Mouse (Mus musculus) embryo, embryonic 9.5 days (tissue): ENCODE measurements at regions not wholly inside any gene's neighbourhood (a gene's known extent, or its start where the extent isn't known, plus 50 kb on each side); places are given as distances from the start of the nearest gene placed in this dataset.

Experiments
- DNase-seq: peaks from one replicate; pipeline ENCODE4 v3.0.0-alpha.2; 2017; ENCODE audit errors: extremely low spot score

DNA sequence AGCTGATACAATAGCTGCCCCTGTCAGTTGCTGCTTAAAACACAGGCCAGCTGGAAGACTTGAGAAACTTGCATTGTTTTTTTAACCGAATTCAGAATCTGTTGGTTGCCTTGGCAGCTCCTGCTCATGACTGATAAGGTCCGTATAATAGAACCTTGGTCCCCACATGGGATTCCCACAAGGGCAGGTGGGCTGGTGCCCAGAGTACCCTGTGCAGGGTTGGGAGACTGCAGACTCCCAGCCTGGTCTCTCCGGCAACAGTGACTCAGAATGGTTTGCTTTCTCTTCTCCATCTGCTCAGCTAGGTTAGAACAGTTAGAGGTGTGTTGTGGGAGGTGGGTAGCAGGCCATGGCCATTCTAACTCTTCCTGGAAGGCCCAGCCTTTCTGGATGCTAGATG is 139.4 kb upstream of the Cxcr4 start:
- no peak for DNase-seq

DNA sequence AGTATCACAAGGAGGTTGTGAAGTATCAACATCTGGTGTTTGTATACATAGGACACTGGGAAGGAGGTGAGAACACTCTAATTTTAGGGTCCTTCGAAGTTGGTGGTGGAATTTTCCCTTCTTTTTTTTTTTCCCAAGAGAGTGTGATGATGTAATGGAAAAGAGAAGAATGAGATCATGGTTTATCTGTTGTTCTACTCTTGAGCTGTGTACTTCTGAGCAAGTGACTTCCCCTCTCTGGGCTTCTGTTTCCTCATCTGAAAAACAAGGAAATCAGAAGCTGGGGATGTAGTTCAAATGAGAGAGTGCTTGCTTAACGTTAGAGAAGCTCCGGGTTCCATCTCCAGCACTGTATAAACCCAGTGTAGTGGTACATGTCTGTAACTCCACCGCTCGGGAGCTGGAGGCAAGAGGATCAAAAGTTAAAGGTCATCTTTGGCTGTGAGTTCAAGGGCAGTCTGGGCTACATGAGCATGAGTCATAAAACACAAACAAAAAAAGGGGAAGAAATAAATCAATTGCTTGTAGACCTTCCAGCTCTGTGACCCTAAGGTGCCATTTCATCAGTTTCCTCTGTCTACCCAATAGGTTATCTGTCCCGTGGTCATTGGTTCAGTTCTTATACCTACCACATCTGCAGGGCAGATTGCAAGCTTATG is 132.5 kb upstream of the Cxcr4 start:
- DNase-seq = no peak

DNA sequence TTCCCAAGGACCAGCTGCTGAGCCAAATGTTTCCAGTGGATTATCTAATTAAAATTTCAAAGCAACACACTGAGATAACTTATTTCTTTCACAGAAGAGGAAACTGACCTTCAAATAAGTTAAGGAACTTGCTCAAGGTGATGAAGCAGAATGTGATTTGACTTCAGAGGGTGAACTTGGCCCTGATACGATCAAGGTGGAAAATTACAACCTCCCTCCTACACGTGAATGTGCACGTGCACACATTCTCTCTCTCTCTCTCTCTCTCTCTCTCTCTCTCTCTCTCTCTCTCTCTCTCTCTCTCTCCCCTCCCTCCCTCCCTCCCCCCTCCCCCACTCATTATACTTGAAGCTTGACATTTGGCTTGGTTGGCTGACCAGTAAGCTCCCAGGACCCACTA is 131.8 kb upstream of the Cxcr4 start:
- no peak for DNase-seq

DNA sequence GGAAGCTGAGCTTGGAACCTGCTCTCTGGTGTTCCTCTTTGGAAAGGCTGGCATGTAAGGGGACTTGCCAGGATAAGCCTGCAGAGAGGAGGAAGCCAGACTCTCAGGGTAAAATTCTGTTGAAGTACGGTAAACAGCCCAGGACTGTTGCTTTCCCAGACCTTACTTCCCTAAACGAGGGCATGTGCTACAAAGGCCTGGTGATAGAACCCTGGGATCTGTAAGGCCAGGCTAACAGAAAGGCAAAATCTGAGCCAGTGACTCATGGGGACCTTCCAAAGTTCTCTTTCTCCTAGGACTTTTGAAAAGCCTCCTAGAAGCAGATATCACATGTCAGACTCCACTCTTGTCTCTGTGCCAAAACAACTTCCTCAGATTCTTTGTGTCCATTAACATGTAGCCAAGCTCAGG is 130.0 kb upstream of the Cxcr4 start:
- DNase-seq = no peak

DNA sequence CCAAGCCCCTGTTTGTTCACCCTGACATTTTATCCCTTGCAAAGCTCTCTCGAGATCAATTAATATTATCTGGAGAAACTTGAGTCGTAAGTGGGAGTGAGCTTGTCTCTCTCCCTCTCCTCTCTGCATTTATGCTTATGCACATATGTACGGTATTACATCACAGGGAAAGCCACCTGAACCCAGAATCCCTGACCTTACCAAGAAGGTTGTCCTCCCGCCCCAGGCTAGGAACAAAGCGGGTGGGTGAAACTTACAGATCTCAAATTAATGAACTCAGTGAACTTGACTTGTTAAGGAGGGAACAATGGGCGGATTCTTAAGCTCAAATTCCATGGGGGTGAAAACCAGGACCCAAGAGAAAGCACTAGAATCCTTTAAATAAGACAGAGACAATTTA is 122.8 kb upstream of the Cxcr4 start:
- DNase-seq = no peak

DNA sequence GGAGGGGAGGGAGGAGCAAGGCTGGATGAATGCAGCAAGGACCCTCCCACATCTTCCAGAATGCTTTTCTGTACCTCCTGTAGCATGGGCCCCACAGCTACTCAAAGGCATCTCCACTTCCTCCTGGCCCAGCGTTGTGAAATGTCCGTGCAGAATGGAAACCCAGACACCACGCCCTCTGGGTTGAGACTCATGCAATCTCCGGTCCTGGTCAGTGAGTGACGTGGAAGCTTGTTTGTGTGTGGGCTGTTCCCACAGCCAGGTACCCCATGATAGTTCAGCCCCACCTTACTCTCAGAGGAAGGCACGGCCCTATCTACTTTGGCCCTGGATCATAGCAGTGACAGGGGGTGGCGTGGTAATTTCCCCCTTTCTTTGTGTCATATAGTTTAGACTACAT is 120.8 kb upstream of the Cxcr4 start:
- DNase-seq = no peak

DNA sequence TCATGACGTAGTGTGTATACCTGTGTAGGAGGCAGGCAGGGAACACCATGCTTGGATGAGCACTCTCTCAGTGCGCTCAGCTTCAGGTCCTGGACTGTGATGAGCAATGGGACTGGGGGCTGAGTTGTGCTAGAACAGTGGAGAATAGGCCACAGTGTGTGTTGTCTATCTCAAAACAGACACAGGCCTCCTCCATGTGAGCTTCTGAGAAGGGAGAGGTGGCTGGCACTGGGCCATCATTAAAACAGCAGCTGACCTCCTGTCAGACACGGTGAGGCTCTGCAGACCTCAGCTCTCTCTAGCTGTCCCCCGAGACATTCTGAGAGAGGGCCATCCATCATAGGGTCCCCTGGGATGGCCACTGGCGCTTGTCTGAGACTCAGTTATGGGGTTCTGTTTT is 119.0 kb upstream of the Cxcr4 start:
- no peak for DNase-seq

DNA sequence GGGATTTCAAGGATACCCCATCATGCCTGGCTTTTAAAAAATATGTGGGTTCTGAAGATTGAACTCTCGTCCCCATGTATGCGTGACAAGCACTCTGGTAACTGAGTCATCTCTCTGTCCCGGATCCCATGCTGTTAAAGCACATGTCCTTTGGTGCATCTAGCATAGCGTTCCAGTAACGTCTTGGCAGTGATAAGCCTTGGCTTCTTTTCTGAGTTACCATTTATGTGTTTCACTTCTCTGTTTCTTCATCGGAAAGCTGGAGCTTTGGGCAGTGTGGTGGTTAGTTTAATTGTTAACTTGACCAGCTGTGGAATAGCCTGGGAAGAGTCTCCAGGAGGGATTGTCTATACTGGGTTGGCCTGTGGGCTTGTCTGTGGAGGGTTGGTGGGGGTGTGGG is 115.7 kb upstream of the Cxcr4 start:
- no peak for DNase-seq

DNA sequence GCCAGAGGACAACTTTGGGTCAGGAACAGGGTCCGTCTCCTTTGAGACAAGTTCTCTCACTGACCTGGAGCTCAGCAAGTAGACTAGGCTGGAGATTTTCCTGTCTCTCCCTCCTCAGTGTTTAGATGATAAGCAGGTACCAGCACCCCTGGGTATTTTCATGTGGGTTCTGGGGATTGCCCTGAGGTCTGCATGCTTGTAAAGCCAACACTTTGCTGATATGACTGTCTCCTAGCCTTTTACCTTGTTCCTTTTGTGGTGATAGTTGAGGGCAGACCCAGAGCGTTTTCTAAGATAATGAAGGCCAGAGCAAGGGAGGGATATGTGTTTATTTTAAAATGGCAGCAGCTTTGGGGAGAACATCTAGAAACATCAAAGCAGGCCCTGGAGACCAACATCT is 114.1 kb upstream of the Cxcr4 start:
- DNase-seq = no peak

DNA sequence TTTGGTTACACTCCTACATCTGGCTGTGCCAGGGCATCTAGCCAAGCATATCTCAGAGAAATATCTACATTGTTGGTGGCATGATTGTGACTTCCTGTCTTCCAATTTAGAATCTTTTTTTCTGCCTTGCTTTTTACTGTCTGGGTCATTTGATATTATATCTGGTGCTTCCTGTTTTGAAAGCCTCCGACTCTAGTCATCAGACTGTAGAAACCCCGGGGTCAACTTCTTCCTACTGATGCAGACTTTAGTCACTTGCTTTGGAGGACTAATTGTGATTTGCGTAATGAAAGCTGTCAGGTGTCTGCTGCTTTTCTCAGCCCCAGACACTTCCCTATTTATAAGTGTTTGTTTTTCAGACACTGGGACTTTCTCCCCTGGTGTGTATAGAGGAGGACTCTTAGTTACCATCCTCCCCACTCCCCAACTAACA is 113.0 kb upstream of the Cxcr4 start:
- DNase-seq = no peak

DNA sequence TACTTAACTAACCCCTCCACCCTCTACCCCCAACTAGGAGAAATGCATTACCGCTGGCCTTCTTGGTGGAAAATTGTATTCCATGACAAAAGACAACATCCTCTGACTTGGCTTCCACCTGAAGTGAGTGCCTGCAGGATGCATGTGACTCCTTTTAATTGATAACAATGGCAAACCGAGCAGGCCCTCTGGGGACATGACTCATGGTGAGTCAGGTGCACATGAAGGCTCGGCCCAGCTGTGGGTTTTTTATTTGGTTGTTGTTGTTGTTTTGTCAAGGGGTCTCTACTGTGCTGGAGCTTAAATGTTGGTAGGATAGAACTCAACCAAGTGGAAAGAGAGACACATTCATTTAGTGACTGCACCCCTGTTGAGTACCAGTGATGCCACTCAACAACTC is 109.2 kb upstream of the Cxcr4 start:
- no peak for DNase-seq

DNA sequence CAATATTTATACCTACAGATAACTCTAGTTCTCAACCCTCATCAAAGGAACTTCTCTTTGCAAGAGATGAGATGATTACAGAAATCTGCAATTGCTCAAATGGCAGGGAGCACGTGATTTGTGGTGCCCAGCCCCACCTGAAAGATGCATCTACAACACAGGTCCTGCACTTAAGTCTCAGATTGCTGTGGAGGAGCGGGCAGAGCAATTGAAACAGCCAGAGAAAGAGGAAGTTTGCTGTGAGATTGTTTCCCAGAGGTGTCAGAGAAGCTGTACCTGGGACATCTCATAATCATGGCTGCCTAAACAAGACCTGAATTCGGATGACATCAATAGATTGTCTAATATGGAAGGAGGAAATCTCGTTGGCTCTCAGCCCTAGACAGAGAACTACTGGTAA is 105.9 kb upstream of the Cxcr4 start:
- no peak for DNase-seq

DNA sequence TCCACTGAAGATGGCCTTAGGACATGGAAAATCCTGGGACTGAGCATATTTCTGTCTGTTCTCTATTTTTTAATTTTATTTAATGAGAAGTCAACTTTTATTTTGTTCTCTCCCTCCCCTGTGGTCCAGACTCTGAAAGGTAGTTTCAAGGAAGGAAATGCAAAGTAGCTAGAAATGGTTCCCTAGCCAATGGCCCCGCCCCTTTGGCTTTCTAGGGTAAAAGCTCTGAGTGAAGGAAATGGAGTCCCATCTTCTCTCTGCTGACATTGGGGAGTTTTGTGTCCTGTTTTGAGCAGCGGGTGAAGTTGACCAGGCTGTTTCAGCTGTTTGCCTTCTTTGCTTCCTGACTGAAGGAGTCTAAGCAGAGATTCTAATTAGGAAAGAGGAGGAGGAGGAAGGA is 103.8 kb upstream of the Cxcr4 start:
- DNase-seq = no peak

DNA sequence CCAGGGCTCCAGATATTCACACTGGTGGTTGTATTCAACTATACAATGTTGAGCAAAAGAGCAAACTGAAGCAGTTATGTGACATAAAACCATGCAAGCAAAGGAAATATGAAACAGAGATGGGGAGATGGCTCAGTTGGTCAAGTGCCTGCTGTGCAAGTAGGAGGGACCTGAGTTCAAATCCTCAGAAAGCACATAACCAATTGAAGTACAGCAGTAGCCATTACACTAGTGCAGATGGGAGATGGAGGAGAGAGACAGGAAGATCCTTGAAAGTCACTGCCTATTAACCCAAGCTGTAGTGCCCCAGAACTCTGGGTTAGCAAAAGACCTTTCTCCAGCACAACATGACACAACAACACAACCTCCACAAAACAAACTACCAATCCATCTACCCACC is 100.7 kb upstream of the Cxcr4 start:
- no peak for DNase-seq

DNA sequence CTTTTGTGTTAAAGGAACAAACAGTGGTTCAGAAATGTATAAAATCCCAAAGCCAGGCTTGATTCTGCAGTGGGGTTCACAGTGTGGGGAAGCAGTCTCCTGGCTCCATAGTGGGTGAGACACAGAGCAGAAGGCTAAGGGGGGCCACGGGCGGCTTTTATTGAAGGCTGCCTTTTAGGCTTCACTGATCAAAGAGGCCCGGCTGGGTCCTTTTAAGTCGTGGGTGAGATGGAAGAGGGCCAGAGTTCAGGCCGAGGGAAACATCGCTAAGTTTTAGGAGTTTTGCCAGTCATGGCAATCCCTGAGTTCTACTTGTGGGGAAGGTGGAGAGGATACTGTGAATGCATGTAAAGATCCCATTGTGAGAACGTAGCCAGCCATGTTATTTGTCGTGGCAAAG is 100.2 kb upstream of the Cxcr4 start:
- DNase-seq = peak; percentile 61

DNA sequence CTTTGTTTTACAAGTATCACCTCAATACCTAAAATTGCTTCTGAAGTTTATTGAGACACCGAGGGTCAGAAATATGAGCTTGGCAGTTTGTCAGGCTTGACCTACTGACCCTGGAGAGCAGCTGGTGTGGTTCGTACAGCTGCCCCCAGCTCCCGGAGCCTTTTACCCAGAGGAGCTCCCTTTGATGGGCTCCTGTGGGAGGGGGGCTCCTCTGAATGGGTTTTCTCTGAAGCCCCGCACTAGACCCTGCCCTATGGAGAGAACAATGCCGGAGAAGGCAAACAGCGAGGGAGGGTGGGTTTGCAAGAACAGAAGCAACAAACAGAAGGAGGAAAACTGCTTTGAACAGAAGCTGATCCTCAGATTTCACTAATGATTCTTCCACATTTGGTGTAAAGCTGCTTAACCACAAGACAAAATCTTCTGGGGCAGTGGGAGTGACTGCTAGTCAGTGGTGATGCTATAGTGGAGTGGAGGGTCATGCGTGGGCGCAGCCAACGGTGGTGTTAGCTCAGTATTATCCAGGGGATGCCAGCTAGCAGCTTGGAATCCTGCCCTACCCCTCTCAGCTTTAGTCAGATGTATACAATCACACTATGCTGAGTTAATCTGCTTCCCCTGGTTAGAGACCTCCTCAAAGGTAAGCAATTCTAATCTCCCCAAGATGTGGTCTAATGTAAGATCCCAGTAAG is 95.3 kb upstream of the Cxcr4 start:
- DNase-seq = peak; percentile 82

DNA sequence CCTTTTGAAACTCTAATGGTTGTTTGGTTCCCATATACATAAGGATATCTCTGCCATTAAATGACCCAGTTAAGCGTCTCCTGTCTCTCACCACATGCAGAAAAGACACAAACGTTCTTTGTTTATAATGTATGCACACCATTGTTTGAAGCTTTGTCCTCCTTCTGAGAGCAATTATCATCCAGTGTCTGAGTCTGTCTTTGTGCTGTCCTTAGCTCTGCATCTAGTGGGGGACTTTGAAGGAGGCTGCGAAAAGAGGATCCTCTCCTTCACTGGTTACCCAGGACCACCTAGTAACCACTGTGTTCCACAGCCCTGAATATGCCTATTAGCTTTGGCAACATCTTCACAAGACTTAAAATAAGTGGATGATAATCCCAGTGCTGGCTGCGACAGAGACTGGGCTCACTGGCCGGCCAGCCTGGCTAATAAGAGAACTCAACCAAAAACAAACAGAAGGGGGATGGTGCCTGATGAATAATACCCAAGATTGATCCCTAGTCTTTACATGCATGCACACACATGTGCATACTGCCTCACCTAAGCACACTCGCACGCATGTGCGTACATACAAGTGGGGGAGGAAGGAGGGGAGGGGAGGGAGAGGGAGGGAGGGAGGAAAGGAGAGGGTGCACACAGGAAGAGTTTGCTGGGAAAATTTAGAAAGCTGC is 93.5 kb upstream of the Cxcr4 start:
- DNase-seq = peak; percentile 32

DNA sequence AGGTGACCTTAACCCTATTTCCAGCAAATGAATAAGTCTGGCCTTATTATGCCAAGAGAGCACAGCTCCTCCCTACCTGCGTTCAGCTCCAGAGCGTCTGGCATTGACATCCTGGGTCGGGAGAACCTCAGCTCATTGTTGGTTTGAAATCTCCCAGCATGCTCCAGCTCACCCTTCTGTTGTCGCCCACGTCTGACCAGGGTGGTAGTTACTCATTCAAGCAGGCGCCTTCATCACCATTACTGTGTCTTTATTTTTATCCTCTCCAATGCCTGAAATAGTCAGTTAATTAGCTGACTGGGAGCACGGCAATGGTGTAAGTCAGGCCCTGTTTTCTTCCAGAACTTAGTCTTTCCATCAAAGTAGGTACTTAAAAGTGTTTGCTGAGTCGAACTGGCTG is 90.8 kb upstream of the Cxcr4 start:
- no peak for DNase-seq

DNA sequence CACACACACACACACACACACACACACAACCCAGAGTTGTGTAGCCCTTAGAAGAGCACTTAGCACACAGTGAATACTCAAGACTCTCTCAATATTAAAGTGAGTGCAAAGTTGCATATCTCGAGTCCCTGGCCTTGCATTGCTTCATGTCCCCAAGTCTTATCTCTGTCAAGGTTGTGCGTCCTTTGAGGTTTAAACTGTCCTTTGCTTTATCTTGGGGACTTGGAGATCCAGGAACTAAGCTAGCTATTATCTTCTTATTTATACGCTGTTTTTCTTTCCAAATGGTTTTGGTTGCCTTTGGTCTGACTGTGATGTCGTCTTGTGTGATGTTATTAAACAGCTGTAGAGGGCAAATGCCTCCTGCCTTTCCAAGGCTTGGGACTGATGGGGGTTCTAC is 89.2 kb upstream of the Cxcr4 start:
- DNase-seq = no peak

DNA sequence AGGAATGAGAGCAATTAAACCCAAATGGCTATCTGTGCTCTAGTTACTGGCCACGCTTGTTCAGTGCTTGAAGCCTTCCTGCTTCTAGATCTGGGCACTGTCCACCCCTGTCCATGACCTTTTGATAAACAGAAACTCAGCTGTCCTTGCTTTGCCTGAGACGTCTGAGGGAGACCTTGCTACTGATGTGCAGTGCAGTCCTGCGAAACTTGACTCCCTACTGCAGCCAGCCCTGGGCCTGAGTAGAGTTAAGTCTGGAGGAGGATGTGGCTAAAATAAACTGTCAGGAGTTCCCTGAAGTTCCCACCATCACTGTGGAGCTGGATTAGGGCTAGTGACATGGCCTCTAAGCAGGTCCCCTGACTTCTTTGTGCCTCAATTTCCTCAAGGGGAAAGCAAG is 88.4 kb upstream of the Cxcr4 start:
- DNase-seq = no peak

DNA sequence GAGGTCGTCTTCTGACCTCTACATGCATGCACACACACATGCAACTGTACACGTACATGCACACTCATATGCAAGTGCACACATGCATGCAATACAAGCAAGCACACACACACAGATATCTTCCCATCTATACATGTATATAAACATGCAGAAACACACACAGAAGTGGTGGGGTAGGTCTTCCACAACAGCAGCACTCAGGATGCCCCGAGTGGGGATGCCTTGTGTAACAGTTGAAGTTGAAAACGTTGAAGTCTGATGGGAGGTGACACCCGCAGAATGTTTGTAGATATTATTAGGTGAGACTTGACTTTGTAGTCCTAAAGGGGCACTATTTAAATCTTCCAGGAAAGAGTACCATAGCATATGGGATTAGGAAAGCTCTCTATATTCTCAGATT is 87.9 kb upstream of the Cxcr4 start:
- no peak for DNase-seq

DNA sequence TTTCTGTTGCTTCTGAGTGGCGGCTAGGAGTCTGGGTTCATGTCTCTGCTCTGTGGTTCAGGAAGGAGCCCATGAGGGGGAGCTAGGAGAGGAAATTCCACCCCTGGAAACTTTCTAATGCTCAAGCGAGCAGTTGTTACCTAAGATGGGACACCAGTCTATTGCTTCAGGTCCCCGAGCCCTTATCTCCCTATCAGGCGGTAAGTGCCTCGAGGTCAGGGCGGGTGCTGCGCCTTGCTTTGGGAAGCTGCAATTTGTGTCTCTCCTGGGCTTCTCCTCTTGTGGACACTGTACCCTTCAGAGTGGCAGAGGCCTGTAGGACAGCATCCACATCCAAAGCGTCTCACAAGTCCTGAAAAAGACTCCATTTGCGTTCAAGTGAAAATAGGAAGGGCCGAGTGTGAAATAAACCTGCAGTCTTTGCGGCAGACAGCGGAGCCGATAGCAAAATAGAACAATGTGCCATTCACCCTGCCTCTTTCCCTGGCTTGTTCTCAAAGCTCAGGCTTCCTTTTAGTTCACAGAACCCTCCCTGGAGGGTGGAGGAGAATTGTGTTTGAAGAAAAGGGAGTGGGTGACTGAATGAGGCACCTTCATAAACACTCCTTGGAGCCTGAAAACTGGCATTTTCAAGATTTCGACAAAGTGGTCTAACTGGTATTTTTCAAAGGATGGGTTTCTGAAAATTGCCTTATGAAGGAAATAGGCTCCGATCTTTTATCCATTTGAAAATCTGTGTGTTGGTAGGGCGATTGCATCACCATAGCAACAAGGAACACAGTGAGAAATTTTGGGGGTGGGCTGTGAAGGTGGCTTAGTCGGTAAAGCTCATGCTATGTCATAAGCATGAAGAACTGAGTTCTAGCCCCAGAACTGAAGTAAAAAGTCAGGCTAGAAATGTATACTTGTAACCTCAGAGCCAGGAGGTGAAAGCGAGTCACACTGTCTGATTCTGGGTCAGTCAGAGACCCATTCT is 87.2 kb upstream of the Cxcr4 start:
- no peak for DNase-seq
